Mouse (Mus musculus) thymus, postnatal 25 days (tissue): ENCODE measurements around the gene Wwc1.

ENCODE experiments used
- DNase-seq: peaks from one replicate; pipeline ENCODE4 v3.0.0; 2022

Gene Wwc1

GRCm38 (mm10) chr11:35972270-35972931 is 7.9 kb downstream of the Wwc1 start:
- no peak for DNase-seq

GRCm38 (mm10) chr11:35970806-35971705 is 9.3 kb downstream of the Wwc1 start:
- no peak for DNase-seq

DNA sequence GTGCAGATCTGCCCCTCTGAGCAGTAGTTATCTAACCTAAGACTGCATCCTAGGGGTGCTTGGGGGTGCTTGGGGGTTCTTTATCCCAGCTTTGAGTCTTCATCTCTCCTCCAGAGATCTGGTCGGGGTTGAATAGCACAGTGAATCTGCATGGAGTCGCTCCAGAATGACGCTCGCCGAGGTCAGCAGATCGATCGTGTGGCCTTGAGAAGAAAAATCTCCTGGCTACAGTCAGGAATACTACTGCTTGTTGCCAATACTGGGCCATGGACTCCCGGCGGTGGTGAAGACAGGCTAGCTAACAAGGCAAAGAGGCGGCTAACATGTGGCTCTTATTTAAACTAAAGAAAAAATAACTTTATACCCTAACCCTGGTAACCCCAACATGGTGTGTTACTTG is 12.0 kb downstream of the Wwc1 start:
- no peak for DNase-seq

DNA sequence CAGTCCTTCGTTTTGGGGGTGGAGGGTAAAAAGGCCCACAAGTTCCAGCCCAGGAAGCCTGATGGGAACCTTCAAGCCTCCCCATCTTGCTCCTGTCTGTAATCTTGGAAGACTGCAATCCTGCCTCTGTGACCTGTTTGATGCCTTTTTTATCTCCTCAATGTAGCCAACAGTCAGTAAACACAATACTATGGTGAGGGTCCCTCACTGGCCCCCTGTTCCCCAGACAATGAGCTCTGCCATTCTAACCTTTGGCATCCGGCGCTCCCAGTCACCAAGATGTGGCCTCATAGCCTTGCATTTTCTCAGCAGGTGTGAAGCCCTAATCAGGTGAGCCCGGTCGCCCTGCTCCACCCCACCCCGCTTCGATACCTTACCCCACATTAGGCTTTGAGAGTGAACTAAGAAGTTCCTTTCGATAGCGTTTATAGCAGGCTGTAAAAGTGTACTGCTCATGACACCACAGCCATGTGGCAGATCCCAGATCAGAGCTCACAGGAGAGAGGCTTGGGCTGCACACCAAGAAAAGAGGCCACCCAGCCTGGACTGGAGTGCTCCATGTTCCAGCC is 16.3 kb downstream of the Wwc1 start:
- no peak for DNase-seq

- DNase-seq, result no peak
These were observed 16.8 kb downstream of the Wwc1 start for GRCm38 (mm10) chr11:35963554-35963953.

- no peak for DNase-seq
These were observed 17.9 kb downstream of the Wwc1 start for GRCm38 (mm10) chr11:35962431-35962830.

DNA sequence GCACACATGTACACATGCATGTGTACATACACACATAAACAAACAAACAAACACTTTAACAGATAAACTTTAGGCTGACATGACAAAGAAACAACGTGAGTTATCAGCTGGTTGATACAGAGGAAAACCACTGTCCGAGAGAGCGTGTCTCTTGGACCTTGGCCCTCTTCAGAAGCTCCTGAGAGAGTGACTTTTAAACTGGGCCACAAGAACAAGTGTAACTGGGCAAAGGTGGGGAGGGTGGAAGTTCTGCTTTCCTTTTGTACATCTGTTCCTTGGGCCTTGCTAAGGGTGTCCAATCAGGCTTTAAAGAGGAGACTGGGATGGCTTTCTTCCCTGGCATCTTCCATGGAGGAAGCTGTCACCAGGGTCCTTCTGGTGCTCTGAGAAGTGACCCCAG is 21.1 kb downstream of the Wwc1 start:
- DNase-seq, result no peak

- DNase-seq, result no peak
These were observed 24.8 kb downstream of the Wwc1 start for GRCm38 (mm10) chr11:35955572-35955971.

DNA sequence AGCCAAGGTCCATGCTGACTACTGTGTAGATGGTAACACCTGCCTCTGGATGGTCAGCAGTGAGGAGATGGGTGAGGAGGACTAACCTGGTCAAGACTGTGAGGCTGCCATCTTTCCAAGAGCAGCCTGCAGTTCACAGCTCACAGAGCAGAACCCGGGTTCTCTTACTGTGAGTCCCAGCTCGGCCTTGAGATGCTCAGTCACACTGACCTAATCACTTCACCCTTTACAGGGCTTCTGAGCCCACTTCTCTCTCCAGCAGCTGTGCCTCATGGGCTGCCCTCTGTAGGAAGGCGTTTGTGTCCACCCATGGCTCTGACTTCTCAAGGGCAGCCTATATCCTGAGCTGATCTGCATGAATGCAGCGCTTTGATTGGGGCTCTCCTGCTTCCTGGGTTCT is 27.1 kb downstream of the Wwc1 start:
- DNase-seq, result no peak

- DNase-seq, result no peak
These were observed 28.6 kb downstream of the Wwc1 start for GRCm38 (mm10) chr11:35951727-35952065.

- DNase-seq, result no peak
These were observed 29.1 kb downstream of the Wwc1 start for GRCm38 (mm10) chr11:35951058-35951726.

DNA sequence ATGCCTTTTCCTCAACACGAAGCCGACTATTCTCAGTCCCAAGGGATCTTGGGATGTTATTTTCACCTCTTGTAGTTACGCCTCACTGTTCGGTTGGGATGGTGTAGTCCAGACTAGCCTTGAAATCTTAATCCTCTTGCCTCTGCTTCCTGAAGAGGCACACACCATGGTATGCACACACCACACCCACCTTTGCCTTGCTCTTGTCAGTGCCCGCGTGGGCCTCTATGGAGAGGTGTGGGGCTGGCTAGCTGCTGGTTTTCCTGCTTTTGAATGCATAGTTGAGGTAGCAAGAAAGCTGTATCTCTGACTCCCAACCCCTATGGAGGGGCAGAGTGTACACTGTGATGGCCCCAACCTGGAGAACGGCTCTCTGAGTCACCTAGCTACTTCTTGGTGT is 29.9 kb downstream of the Wwc1 start:
- no peak for DNase-seq

GRCm38 (mm10) chr11:35950011-35950410 is 30.3 kb downstream of the Wwc1 start:
- DNase-seq, result no peak

GRCm38 (mm10) chr11:35948457-35948881 is 31.9 kb downstream of the Wwc1 start:
- no peak for DNase-seq

GRCm38 (mm10) chr11:35947944-35948343 is 32.4 kb downstream of the Wwc1 start:
- DNase-seq, result no peak

GRCm38 (mm10) chr11:35945187-35945586 is 35.1 kb downstream of the Wwc1 start:
- no peak for DNase-seq

- no peak for DNase-seq
These were observed 38.7 kb downstream of the Wwc1 start for GRCm38 (mm10) chr11:35941641-35942040.

- no peak for DNase-seq
These were observed 39.3 kb downstream of the Wwc1 start for GRCm38 (mm10) chr11:35941064-35941463.

DNA sequence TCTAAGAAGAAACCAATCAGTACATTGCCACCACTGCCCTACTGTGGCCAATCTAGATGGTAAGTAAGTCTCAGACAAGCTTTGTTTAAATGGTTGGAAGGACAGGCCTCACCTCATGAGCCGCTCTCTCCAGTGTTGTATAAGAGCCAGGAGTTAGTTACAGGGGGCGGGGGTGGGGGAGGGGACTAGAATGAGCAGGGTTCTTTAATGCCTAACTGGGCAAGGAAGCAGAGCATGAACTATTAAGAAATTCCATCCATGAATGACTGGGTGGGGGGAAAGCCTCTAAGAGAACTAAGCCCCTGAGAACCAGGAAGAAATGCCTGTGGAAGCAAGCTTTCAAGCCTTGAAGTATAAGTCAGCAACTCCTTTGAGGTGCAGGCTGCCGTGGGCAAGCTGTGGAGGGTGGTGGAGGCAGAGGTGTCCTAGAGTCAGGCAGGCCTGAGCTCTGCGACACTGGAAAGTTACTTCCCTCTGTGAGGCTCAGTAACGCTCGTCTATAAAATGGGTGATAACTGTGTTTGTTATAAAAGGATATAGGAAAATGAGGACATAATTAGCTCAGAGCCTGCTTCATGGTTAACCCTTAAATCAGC is 41.4 kb downstream of the Wwc1 start:
- DNase-seq, result no peak

DNA sequence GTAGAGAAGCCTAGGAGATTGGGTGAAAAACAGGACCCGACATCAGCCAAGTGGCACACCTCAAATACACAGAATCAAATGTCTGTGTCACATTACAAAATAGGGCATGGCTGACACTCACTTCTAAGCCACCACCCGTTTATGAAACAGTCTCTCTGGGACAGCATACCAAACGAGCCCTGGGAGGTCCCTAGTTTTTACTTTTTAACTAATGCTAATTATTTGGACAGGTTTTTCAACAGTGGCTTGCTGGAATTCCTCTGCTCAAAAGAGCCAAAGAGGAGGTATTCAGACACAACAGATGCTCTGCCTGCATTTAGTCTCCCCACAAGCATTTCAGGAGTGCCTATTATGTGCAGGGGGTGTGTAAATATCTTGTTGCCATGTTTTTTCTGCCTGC is 44.7 kb downstream of the Wwc1 start:
- DNase-seq, result no peak

DNA sequence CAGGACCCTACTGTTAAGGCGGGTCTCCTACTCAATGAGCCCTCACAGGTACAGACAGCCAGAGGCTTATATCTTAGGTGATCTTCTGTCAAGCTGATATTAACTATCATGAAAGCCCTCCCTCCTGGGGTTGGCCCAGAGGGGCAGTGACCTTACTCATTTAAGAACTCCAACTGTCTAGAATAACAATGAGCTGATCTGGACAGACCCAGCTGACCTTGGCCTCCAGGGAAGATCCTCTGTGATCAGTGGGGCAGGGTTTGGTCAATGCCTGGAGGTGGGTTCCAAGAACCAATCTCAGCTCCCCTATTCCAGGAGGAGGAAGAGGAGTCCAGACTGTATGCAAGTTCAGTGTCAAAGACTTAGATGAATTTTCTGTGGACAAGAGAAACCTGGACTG is 45.2 kb downstream of the Wwc1 start:
- DNase-seq, result no peak

GRCm38 (mm10) chr11:35933402-35934085 is 46.8 kb downstream of the Wwc1 start:
- DNase-seq, result no peak
